ENCODE assay signal across 13 mouse cellular contexts in genomic region chr2:127371484-127371861, GRCm38 (mm10). TPM values are rescaled to one million over a fixed set of nuclear protein-coding genes. Genes with fewer than 3 reads are reported as not detected.
DNase-seq lines count a peak whose midpoint lies in the region; ATAC-seq and TF ChIP-seq lines count a peak whose summit lies in the region.
"Had no signal": no experiment of that assay in that cellular context is flagged by ENCODE, and none has a peak within 500 bp of the region (broad histone marks: within the 10 kb centered on the region; RNA-seq: fewer than 3 reads in every experiment).

No protein-coding gene starts in this region.

- TF ChIP-seq CTCF in heart, postnatal 0 days (IDR thresholded peaks at IDR 0.05; ENCODE audit: low read depth): no peak

- H3K4me3 ChIP-seq in hindbrain, embryonic 11.5 days (ENCODE audit: low read depth, low read length): no peak overlapping the region
- H3K4me3 ChIP-seq in hindbrain, embryonic 14.5 days (replicated peaks; ENCODE audit: low read length): no peak overlapping the region
- H3K4me3 ChIP-seq in heart, postnatal 0 days (ENCODE audit: low read depth, low read length): no peak overlapping the region
- no peak overlapping the region for H3K4me3 ChIP-seq in kidney, embryonic 15.5 days (replicated peaks)
- H3K4me3 ChIP-seq in liver, embryonic 16.5 days (ENCODE audit: low read depth, low read length): peak overlapping the region; percentile 65
- H3K4me3 ChIP-seq: limb, embryonic 13.5 days; midbrain, embryonic 15.5 days had no signal

- no peak for DNase-seq in hindbrain, embryonic 11.5 days (ENCODE audit: low spot score)
- no peak for DNase-seq in hindbrain, embryonic 14.5 days (ENCODE audit: low spot score)
- no peak for DNase-seq in heart, postnatal 0 days (ENCODE audit: low spot score)
- no peak for DNase-seq in layer of hippocampus, adult 18-20 months (ENCODE audit: low spot score in 2 of 2)
- no peak for DNase-seq in right cerebral cortex, postnatal 4 days

- no peak for TF ChIP-seq EP300 in heart, postnatal 0 days (IDR thresholded peaks at IDR 0.05; ENCODE audit: low read depth)

- 0 out of 2 replicates have a peak, but pooled peaks have one; percentile 9 for ATAC-seq in hindbrain, embryonic 11.5 days (ENCODE audit: low FRiP score)
- ATAC-seq in hindbrain, embryonic 14.5 days (ENCODE audit: low FRiP score): no peak
- 0 out of 2 replicates have a peak, but pooled peaks have one; percentile 35 for ATAC-seq in heart, postnatal 0 days (ENCODE audit: insufficient read depth, low read depth)
- peak; percentile 79 for ATAC-seq in kidney, embryonic 15.5 days (replicated peaks; ENCODE audit: low FRiP score)
- peak; percentile 74 for ATAC-seq in liver, embryonic 16.5 days (ENCODE audit: low read depth)
- no peak for ATAC-seq in frontal cortex, adult (ENCODE audit: low TSS enrichment)
- ATAC-seq: inflammation-experienced regulatory T-cells, adult 6 months; midbrain, embryonic 15.5 days had no signal

- no peak overlapping the region for H3K4me2 ChIP-seq in hindbrain, embryonic 11.5 days (replicated peaks; ENCODE audit: low read depth, low read length)
- no peak overlapping the region for H3K4me2 ChIP-seq in hindbrain, embryonic 14.5 days (replicated peaks)
- H3K4me2 ChIP-seq in heart, postnatal 0 days (ENCODE audit: low read depth, low read length): no peak overlapping the region
- no peak overlapping the region for H3K4me2 ChIP-seq in kidney, embryonic 15.5 days
- peak overlapping the region; percentile 80 for H3K4me2 ChIP-seq in liver, embryonic 16.5 days (ENCODE audit: low read depth, low read length)
- H3K4me2 ChIP-seq: limb, embryonic 13.5 days; midbrain, embryonic 15.5 days had no signal

- H3K27ac ChIP-seq in hindbrain, embryonic 11.5 days (ENCODE audit: low read depth, low read length): no peak overlapping the region
- no peak overlapping the region for H3K27ac ChIP-seq in hindbrain, embryonic 14.5 days
- no peak overlapping the region for H3K27ac ChIP-seq in heart, postnatal 0 days (ENCODE audit: low read depth)
- 0 out of 2 replicates have a peak overlapping the region, but pooled peaks have one; percentile 29 for H3K27ac ChIP-seq in kidney, embryonic 15.5 days
- peak overlapping the region; percentile 87 for H3K27ac ChIP-seq in liver, embryonic 16.5 days (ENCODE audit: low read length)
- H3K27ac ChIP-seq: limb, embryonic 13.5 days; midbrain, embryonic 15.5 days had no signal

- 63% methylated on average over 1 of the region's 1 CpGs for WGBS in hindbrain, embryonic 11.5 days
- WGBS in hindbrain, embryonic 14.5 days: 71% methylated on average over 1 of the region's 1 CpGs
- 78% methylated on average over 1 of the region's 1 CpGs for WGBS in heart, postnatal 0 days
- 75% methylated on average over 1 of the region's 1 CpGs for WGBS in kidney, embryonic 15.5 days
- WGBS in liver, embryonic 16.5 days (ENCODE audit: insufficient replicate concordance): 17% methylated on average over 1 of the region's 1 CpGs

- H3K36me3 ChIP-seq in hindbrain, embryonic 11.5 days (ENCODE audit: control insufficient read depth, insufficient read depth, low read length): no peaks in the 10 kb centered on the region
- H3K36me3 ChIP-seq in hindbrain, embryonic 14.5 days (replicated peaks; ENCODE audit: control insufficient read depth, insufficient read depth): no peaks in the 10 kb centered on the region
- H3K36me3 ChIP-seq in heart, postnatal 0 days (replicated peaks; ENCODE audit: control insufficient read depth, insufficient read depth, low read length): no peaks in the 10 kb centered on the region
- H3K36me3 ChIP-seq in kidney, embryonic 15.5 days: no peaks in the 10 kb centered on the region
- no peaks in the 10 kb centered on the region for H3K36me3 ChIP-seq in liver, embryonic 16.5 days (ENCODE audit: control insufficient read depth, insufficient read depth)
- H3K36me3 ChIP-seq: limb, embryonic 13.5 days; midbrain, embryonic 15.5 days had no signal

- peaks cover 1% of the 10 kb centered on the region; the same call in 1 of the 2 replicates for H3K27me3 ChIP-seq in hindbrain, embryonic 11.5 days (ENCODE audit: control insufficient read depth, insufficient read depth, low read length)
- peaks cover 4% of the 10 kb centered on the region; the same call in 1 of the 2 replicates for H3K27me3 ChIP-seq in hindbrain, embryonic 14.5 days (ENCODE audit: control insufficient read depth, insufficient read depth, low read length)
- peaks cover 13% of the 10 kb centered on the region for H3K27me3 ChIP-seq in heart, postnatal 0 days (ENCODE audit: control insufficient read depth, insufficient read depth, low read length)
- H3K27me3 ChIP-seq in kidney, embryonic 15.5 days: peaks cover 16% of the 10 kb centered on the region
- no peaks in the 10 kb centered on the region; the same call in 1 of the 2 replicates for H3K27me3 ChIP-seq in liver, embryonic 16.5 days (ENCODE audit: control insufficient read depth, insufficient read depth, low read depth, low read length)

- no peak overlapping the region for H3K9ac ChIP-seq in hindbrain, embryonic 11.5 days (ENCODE audit: low read depth, low read length)
- H3K9ac ChIP-seq in hindbrain, embryonic 14.5 days: no peak overlapping the region
- H3K9ac ChIP-seq in heart, postnatal 0 days (replicated peaks; ENCODE audit: low read depth, low read length): no peak overlapping the region
- H3K9ac ChIP-seq in kidney, embryonic 15.5 days: no peak overlapping the region
- peak overlapping the region; percentile 62 for H3K9ac ChIP-seq in liver, embryonic 16.5 days (ENCODE audit: low read depth, low read length)
- H3K9ac ChIP-seq: limb, embryonic 13.5 days; midbrain, embryonic 15.5 days had no signal

- H3K9me3 ChIP-seq in hindbrain, embryonic 11.5 days (ENCODE audit: control insufficient read depth, low read length): no peaks in the 10 kb centered on the region
- no peaks in the 10 kb centered on the region for H3K9me3 ChIP-seq in hindbrain, embryonic 14.5 days (ENCODE audit: control insufficient read depth, low read length)
- no peaks in the 10 kb centered on the region for H3K9me3 ChIP-seq in heart, postnatal 0 days (replicated peaks; ENCODE audit: control insufficient read depth, low read length)
- H3K9me3 ChIP-seq in kidney, embryonic 15.5 days (replicated peaks): no peaks in the 10 kb centered on the region
- H3K9me3 ChIP-seq in liver, embryonic 16.5 days (replicated peaks; ENCODE audit: control insufficient read depth, low read length): no peaks in the 10 kb centered on the region
- H3K9me3 ChIP-seq: limb, embryonic 13.5 days; midbrain, embryonic 15.5 days had no signal

- H3K4me1 ChIP-seq in hindbrain, embryonic 11.5 days (replicated peaks; ENCODE audit: control insufficient read depth, insufficient read depth, low read length): no peaks in the 10 kb centered on the region
- no peaks in the 10 kb centered on the region for H3K4me1 ChIP-seq in hindbrain, embryonic 14.5 days (replicated peaks; ENCODE audit: control insufficient read depth, insufficient read depth, low read length)
- H3K4me1 ChIP-seq in heart, postnatal 0 days (ENCODE audit: control insufficient read depth, insufficient read depth): peaks cover 22% of the 10 kb centered on the region
- peaks cover 28% of the 10 kb centered on the region for H3K4me1 ChIP-seq in kidney, embryonic 15.5 days
- H3K4me1 ChIP-seq in liver, embryonic 16.5 days (ENCODE audit: control insufficient read depth, low read depth, low read length): peaks cover 95% of the 10 kb centered on the region
- H3K4me1 ChIP-seq: limb, embryonic 13.5 days; midbrain, embryonic 15.5 days had no signal

RNA-seq across cellular contexts. Expression of gene Adra2b, which starts 8.5 kb away (rescaled TPM):
- 2.7 and 3.5 TPM in 2 replicates for polyA plus RNA-seq in hindbrain, embryonic 11.5 days (2014; fragmentation: Nextera tagmentation; extraction: Ambion mirVana)
- polyA plus RNA-seq in hindbrain, embryonic 14.5 days (2014; fragmentation: Nextera tagmentation; extraction: Ambion mirVana): 0.53 and 0.79 TPM in 2 replicates
- 1.1 and 2.0 TPM in 2 replicates for total RNA-seq in heart, postnatal 0 days (2014; rRNA removed; ENCODE audit: low replicate concordance)
- polyA plus RNA-seq in heart, postnatal 0 days (2015; fragmentation: Nextera tagmentation; extraction: Ambion mirVana): 0.67 and 0.71 TPM in 2 replicates
- 4.4 and 5.1 TPM in 2 replicates for polyA plus RNA-seq in kidney, embryonic 15.5 days (2015; fragmentation: Nextera tagmentation; extraction: Ambion mirVana)
- polyA plus RNA-seq in liver, embryonic 16.5 days (2015; fragmentation: Nextera tagmentation; extraction: Ambion mirVana): 16.7 and 19.2 TPM in 2 replicates
- total RNA-seq in layer of hippocampus, adult 18-20 months (2021): under 1 TPM; 0.10 to 0.12 TPM

RNA-seq across cellular contexts. Expression of gene Astl, which starts 33.0 kb away (rescaled TPM):
- not detected in 2 replicates for polyA plus RNA-seq in hindbrain, embryonic 11.5 days (2014; fragmentation: Nextera tagmentation; extraction: Ambion mirVana)
- not detected in 2 replicates for polyA plus RNA-seq in hindbrain, embryonic 14.5 days (2014; fragmentation: Nextera tagmentation; extraction: Ambion mirVana)
- total RNA-seq in heart, postnatal 0 days (2014; rRNA removed; ENCODE audit: low replicate concordance): not detected in 2 replicates
- not detected in 2 replicates for polyA plus RNA-seq in heart, postnatal 0 days (2015; fragmentation: Nextera tagmentation; extraction: Ambion mirVana)
- not detected in 2 replicates for polyA plus RNA-seq in kidney, embryonic 15.5 days (2015; fragmentation: Nextera tagmentation; extraction: Ambion mirVana)
- polyA plus RNA-seq in liver, embryonic 16.5 days (2015; fragmentation: Nextera tagmentation; extraction: Ambion mirVana): not detected in 2 replicates
- total RNA-seq in layer of hippocampus, adult 18-20 months (2021): not detected
- total RNA-seq: adrenal gland, postnatal 4 days had no signal
- polyA plus RNA-seq: forebrain, embryonic 11.5 days; midbrain, embryonic 15.5 days had no signal

RNA-seq across cellular contexts. Expression of gene Dusp2, which starts 35.5 kb away (rescaled TPM):
- 4.9 and 5.5 TPM in 2 replicates for polyA plus RNA-seq in hindbrain, embryonic 11.5 days (2014; fragmentation: Nextera tagmentation; extraction: Ambion mirVana)
- polyA plus RNA-seq in hindbrain, embryonic 14.5 days (2014; fragmentation: Nextera tagmentation; extraction: Ambion mirVana): 12.5 and 15.2 TPM in 2 replicates
- total RNA-seq in heart, postnatal 0 days (2014; rRNA removed; ENCODE audit: low replicate concordance): 6.8 and 13.8 TPM in 2 replicates
- 5.1 and 7.3 TPM in 2 replicates for polyA plus RNA-seq in heart, postnatal 0 days (2015; fragmentation: Nextera tagmentation; extraction: Ambion mirVana)
- 8.8 and 9.0 TPM in 2 replicates for polyA plus RNA-seq in kidney, embryonic 15.5 days (2015; fragmentation: Nextera tagmentation; extraction: Ambion mirVana)
- 1.8 and 2.2 TPM in 2 replicates for polyA plus RNA-seq in liver, embryonic 16.5 days (2015; fragmentation: Nextera tagmentation; extraction: Ambion mirVana)
- 1 to 10 TPM in 1 of 2 experiments, under 1 TPM in 1; 0.91 to 1.4 TPM for total RNA-seq in layer of hippocampus, adult 18-20 months (2021)

RNA-seq across cellular contexts. Expression of gene Gpat2, which starts 53.5 kb away (rescaled TPM):
- polyA plus RNA-seq in hindbrain, embryonic 11.5 days (2014; fragmentation: Nextera tagmentation; extraction: Ambion mirVana): 0.32 TPM in 2 replicates
- 0.07 and 0.08 TPM in 2 replicates for polyA plus RNA-seq in hindbrain, embryonic 14.5 days (2014; fragmentation: Nextera tagmentation; extraction: Ambion mirVana)
- 0.04 and 0.08 TPM in 2 replicates for total RNA-seq in heart, postnatal 0 days (2014; rRNA removed; ENCODE audit: low replicate concordance)
- 0.04 and 0.20 TPM in 2 replicates for polyA plus RNA-seq in heart, postnatal 0 days (2015; fragmentation: Nextera tagmentation; extraction: Ambion mirVana)
- polyA plus RNA-seq in kidney, embryonic 15.5 days (2015; fragmentation: Nextera tagmentation; extraction: Ambion mirVana): 0.30 TPM in 2 replicates
- polyA plus RNA-seq in liver, embryonic 16.5 days (2015; fragmentation: Nextera tagmentation; extraction: Ambion mirVana): 0.28 and 0.38 TPM in 2 replicates
- under 1 TPM in 1 of 2 experiments, not detected in 1; 0.42 TPM for total RNA-seq in layer of hippocampus, adult 18-20 months (2021)

Comparison
In these comparisons a context has a peak if more than half of its experiments do, and no peak if none do; other contexts are left out.
1. ATAC-seq: peak in hindbrain, embryonic 11.5 days (single experiment), heart, postnatal 0 days (single experiment), kidney, embryonic 15.5 days (single experiment) and liver, embryonic 16.5 days (single experiment); none in hindbrain, embryonic 14.5 days (single experiment) and frontal cortex, adult (single experiment).
2. H3K27ac ChIP-seq: peak in kidney, embryonic 15.5 days (single experiment) and liver, embryonic 16.5 days (single experiment); none in hindbrain, embryonic 11.5 days (single experiment), hindbrain, embryonic 14.5 days (single experiment) and heart, postnatal 0 days (single experiment).